19 mouse cellular contexts compared by ENCODE assay signal in the genomic region with DNA sequence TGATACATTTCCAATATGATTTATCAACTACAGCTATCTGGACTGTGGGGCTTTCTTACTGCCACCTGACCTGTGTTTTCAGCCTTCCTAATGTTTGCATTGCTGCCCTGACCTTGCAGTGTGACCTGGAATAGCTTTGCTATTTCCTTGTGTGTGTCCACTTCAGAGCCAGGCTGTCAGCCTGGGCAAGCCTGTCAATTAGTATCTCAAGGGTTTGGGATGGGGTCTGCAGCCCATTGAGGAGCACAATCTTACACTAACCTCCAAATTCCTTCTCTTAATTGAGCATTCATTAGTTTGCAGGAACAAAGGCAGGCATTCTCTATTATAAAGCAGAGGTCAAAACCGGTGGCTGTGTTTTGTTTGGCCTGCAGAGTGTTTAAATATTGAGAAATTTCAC.
A peak's percentile ranks its signal among the peaks of the same experiment; 100 is the strongest.
DNase-seq lines count a peak whose midpoint lies in the region; ATAC-seq and TF ChIP-seq lines count a peak whose summit lies in the region.
"Had no signal": no experiment of that assay in that cellular context is flagged by ENCODE, and none has a peak within 500 bp of the region (broad histone marks: within the 10 kb centered on the region; RNA-seq: fewer than 3 reads in every experiment).

No protein-coding gene starts in this region.

- H3K9ac ChIP-seq in liver, embryonic 16.5 days (ENCODE audit: low read depth, low read length), result no peak overlapping the region
- H3K9ac ChIP-seq in liver, postnatal 0 days (replicated peaks), result no peak overlapping the region
- no peak overlapping the region for H3K9ac ChIP-seq in intestine, embryonic 15.5 days
- H3K9ac ChIP-seq in kidney, embryonic 14.5 days (ENCODE audit: low read depth, low read length), result no peak overlapping the region
- H3K9ac ChIP-seq: embryonic facial prominence, embryonic 12.5 days; heart, embryonic 13.5 days; hindbrain, embryonic 13.5 days had no signal

- H3K4me3 ChIP-seq in heart, embryonic 10.5 days, result no peak overlapping the region
- no peak overlapping the region for H3K4me3 ChIP-seq in liver, embryonic 16.5 days (ENCODE audit: low read depth, low read length)
- no peak overlapping the region for H3K4me3 ChIP-seq in liver, postnatal 0 days (ENCODE audit: low read depth, low read length)
- no peak overlapping the region for H3K4me3 ChIP-seq in intestine, embryonic 15.5 days (replicated peaks)
- no peak overlapping the region for H3K4me3 ChIP-seq in kidney, embryonic 14.5 days (ENCODE audit: low read length)
- H3K4me3 ChIP-seq: embryonic facial prominence, embryonic 12.5 days; heart, adult 2 months; heart, embryonic 13.5 days; hindbrain, embryonic 13.5 days had no signal

- no peaks in the 10 kb centered on the region for H3K9me3 ChIP-seq in heart, embryonic 10.5 days
- H3K9me3 ChIP-seq in liver, embryonic 16.5 days (replicated peaks; ENCODE audit: control insufficient read depth, low read length), result no peaks in the 10 kb centered on the region
- no peaks in the 10 kb centered on the region for H3K9me3 ChIP-seq in liver, postnatal 0 days (ENCODE audit: low read length)
- no peaks in the 10 kb centered on the region for H3K9me3 ChIP-seq in intestine, embryonic 15.5 days
- no peaks in the 10 kb centered on the region for H3K9me3 ChIP-seq in kidney, embryonic 14.5 days (ENCODE audit: control insufficient read depth, low read length)
- H3K9me3 ChIP-seq: embryonic facial prominence, embryonic 12.5 days; heart, embryonic 13.5 days; hindbrain, embryonic 13.5 days had no signal

- DNase-seq in heart, embryonic 10.5 days (ENCODE audit: low spot score), result no peak
- DNase-seq in heart, adult 8-10 months (ENCODE audit: low spot score), result no peak
- no peak for DNase-seq in liver
- no peak for DNase-seq in liver, postnatal 0 days
- DNase-seq in yolk sac, embryonic 10.5 days (ENCODE audit: low spot score), result peak; percentile 24
- DNase-seq: adrenal gland, adult 8-10 months; adrenal gland, postnatal 36 days; cerebellum, adult 2 months; cerebellum, postnatal 10 days; gastrocnemius, postnatal 10 days; heart, adult 2 months; heart, postnatal 4 days had no signal

- 80% methylated on average over 1 of the region's 1 CpGs for WGBS in heart, embryonic 10.5 days
- 54% methylated on average over 1 of the region's 1 CpGs for WGBS in liver, embryonic 16.5 days (ENCODE audit: insufficient replicate concordance)
- 60% methylated on average over 1 of the region's 1 CpGs for WGBS in liver, postnatal 0 days (ENCODE audit: insufficient replicate concordance)
- 45% methylated on average over 1 of the region's 1 CpGs for WGBS in intestine, embryonic 15.5 days
- WGBS in kidney, embryonic 14.5 days, result 53% methylated on average over 1 of the region's 1 CpGs

- H3K27me3 ChIP-seq in heart, embryonic 10.5 days (ENCODE audit: insufficient read depth, poor library complexity, severe bottlenecking), result no peaks in the 10 kb centered on the region
- H3K27me3 ChIP-seq in liver, embryonic 16.5 days (ENCODE audit: control insufficient read depth, insufficient read depth, low read depth, low read length), result no peaks in the 10 kb centered on the region
- no peaks in the 10 kb centered on the region for H3K27me3 ChIP-seq in liver, postnatal 0 days (ENCODE audit: insufficient read depth, low read length)
- no peaks in the 10 kb centered on the region for H3K27me3 ChIP-seq in intestine, embryonic 15.5 days (replicated peaks)
- no peaks in the 10 kb centered on the region for H3K27me3 ChIP-seq in kidney, embryonic 14.5 days (ENCODE audit: control insufficient read depth, insufficient read depth, low read length)
- H3K27me3 ChIP-seq: embryonic facial prominence, embryonic 12.5 days; heart, embryonic 13.5 days; hindbrain, embryonic 13.5 days had no signal

- ATAC-seq in liver, embryonic 16.5 days (ENCODE audit: low read depth), result peak; percentile 56; the same call in 1 of the 2 replicates
- ATAC-seq in liver, postnatal 0 days, result peak; percentile 71; the same call in 1 of the 2 replicates
- no peak for ATAC-seq in intestine, embryonic 15.5 days
- ATAC-seq in kidney, embryonic 14.5 days (ENCODE audit: low FRiP score, low TSS enrichment), result no peak
- ATAC-seq: forebrain, embryonic 16.5 days had no signal

- no peak overlapping the region for H3K4me2 ChIP-seq in liver, embryonic 16.5 days (ENCODE audit: low read depth, low read length)
- no peak overlapping the region for H3K4me2 ChIP-seq in liver, postnatal 0 days (ENCODE audit: low read depth, low read length)
- H3K4me2 ChIP-seq in intestine, embryonic 15.5 days (replicated peaks), result no peak overlapping the region
- no peak overlapping the region for H3K4me2 ChIP-seq in kidney, embryonic 14.5 days (replicated peaks; ENCODE audit: low read depth, low read length)
- H3K4me2 ChIP-seq: embryonic facial prominence, embryonic 12.5 days; heart, embryonic 13.5 days; hindbrain, embryonic 13.5 days had no signal

- peaks cover 29% of the 10 kb centered on the region for H3K4me1 ChIP-seq in heart, embryonic 10.5 days
- H3K4me1 ChIP-seq in liver, embryonic 16.5 days (ENCODE audit: control insufficient read depth, low read depth, low read length), result no peaks in the 10 kb centered on the region; the same call in 1 of the 2 replicates
- H3K4me1 ChIP-seq in liver, postnatal 0 days (ENCODE audit: insufficient read depth), result peaks cover 8% of the 10 kb centered on the region; the same call in 1 of the 2 replicates
- peaks cover 13% of the 10 kb centered on the region; the same call in 1 of the 2 replicates for H3K4me1 ChIP-seq in intestine, embryonic 15.5 days (replicated peaks)
- peaks cover 25% of the 10 kb centered on the region; the same call in 1 of the 2 replicates for H3K4me1 ChIP-seq in kidney, embryonic 14.5 days (ENCODE audit: control insufficient read depth, insufficient read depth, low read length)

- no peaks in the 10 kb centered on the region for H3K36me3 ChIP-seq in heart, embryonic 10.5 days
- no peaks in the 10 kb centered on the region for H3K36me3 ChIP-seq in liver, embryonic 16.5 days (ENCODE audit: control insufficient read depth, insufficient read depth)
- H3K36me3 ChIP-seq in liver, postnatal 0 days (replicated peaks; ENCODE audit: insufficient read depth, low read length), result no peaks in the 10 kb centered on the region
- no peaks in the 10 kb centered on the region for H3K36me3 ChIP-seq in intestine, embryonic 15.5 days
- H3K36me3 ChIP-seq in kidney, embryonic 14.5 days (ENCODE audit: control insufficient read depth, insufficient read depth, low read length), result no peaks in the 10 kb centered on the region
- H3K36me3 ChIP-seq: embryonic facial prominence, embryonic 12.5 days; heart, embryonic 13.5 days; hindbrain, embryonic 13.5 days had no signal

- peak overlapping the region; percentile 6; the same call in 1 of the 2 replicates for H3K27ac ChIP-seq in heart, embryonic 10.5 days
- H3K27ac ChIP-seq in liver, embryonic 16.5 days (ENCODE audit: low read length), result no peak overlapping the region
- peak overlapping the region; percentile 39; the same call in 1 of the 2 replicates for H3K27ac ChIP-seq in liver, postnatal 0 days (ENCODE audit: low read depth)
- H3K27ac ChIP-seq in intestine, embryonic 15.5 days, result no peak overlapping the region
- H3K27ac ChIP-seq in kidney, embryonic 14.5 days (ENCODE audit: low read depth, low read length), result no peak overlapping the region
- H3K27ac ChIP-seq: embryonic facial prominence, embryonic 12.5 days; heart, adult 2 months; heart, embryonic 13.5 days; hindbrain, embryonic 13.5 days had no signal

- TF ChIP-seq CTCF in liver, postnatal 0 days (IDR thresholded peaks at IDR 0.05; ENCODE audit: low read depth), result no peak

- TF ChIP-seq EP300 in liver, postnatal 0 days (IDR thresholded peaks at IDR 0.05; ENCODE audit: low read depth), result no peak

Comparison
In these comparisons a context has a peak if more than half of its experiments do, and no peak if none do; other contexts are left out.
1. H3K27ac ChIP-seq: peak in heart, embryonic 10.5 days (single experiment) and liver, postnatal 0 days (single experiment); none in liver, embryonic 16.5 days (single experiment), intestine, embryonic 15.5 days (single experiment) and kidney, embryonic 14.5 days (single experiment).
2. ATAC-seq: peak in liver, embryonic 16.5 days (single experiment) and liver, postnatal 0 days (single experiment); none in intestine, embryonic 15.5 days (single experiment) and kidney, embryonic 14.5 days (single experiment).